Mouse (Mus musculus): Measurements from ENCODE around the gene Dhrs1. TPM values are rescaled to one million over a fixed set of nuclear protein-coding genes. Genes with fewer than 3 reads are reported as not detected.
A peak's percentile ranks its signal among the peaks of the same experiment; 100 is the strongest.

Gene Dhrs1
- polyA plus RNA-seq, 1 experiment, result 63.7 TPM

DNA sequence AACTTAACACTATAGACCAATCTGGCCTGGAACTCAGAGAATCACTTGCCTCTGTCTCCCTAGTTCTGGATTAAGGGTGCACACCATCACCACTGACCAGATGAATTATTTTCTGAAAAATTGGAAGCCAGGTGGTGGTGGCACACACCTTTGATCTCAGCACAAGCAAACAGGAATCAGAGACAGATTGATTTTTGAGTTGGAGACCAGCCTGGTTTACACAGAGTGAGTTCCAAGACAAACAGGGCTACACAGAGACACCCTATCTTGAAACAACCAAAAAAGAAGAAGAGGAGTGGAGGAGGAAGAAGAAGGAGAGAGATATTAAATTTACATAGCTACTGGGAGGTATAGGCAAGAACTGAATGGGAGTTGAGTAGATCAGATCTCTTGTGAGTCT lies 19.2 kb downstream of the Dhrs1 start:
- Histone ChIP-seq H3K79me2 (ENCODE audit: control insufficient read depth, insufficient read depth) (no peaks in the 10 kb centered on the region), H3K27me3 (ENCODE audit: control insufficient read depth, insufficient read depth, insufficient read length) (no peaks in the 10 kb centered on the region), H3ac (ENCODE audit: control insufficient read depth, insufficient read length, low read depth) (no peak overlapping the region), H3K4me3 (ENCODE audit: insufficient read depth, poor library complexity, severe bottlenecking) (no peak overlapping the region), H3K36me3 (ENCODE audit: control insufficient read depth, insufficient read depth) (no peaks in the 10 kb centered on the region), H3K79me3 (ENCODE audit: low read depth) (no peaks in the 10 kb centered on the region)
- TF ChIP-seq CEBPB (IDR thresholded peaks at IDR 0.05; ENCODE audit: low read depth), result no peak
- no peak for TF ChIP-seq USF1 (IDR thresholded peaks at IDR 0.05; ENCODE audit: low read depth)
- no peak for TF ChIP-seq MYOG (IDR thresholded peaks at IDR 0.05; ENCODE audit: control insufficient read depth, extremely low read depth, insufficient read length)
- TF ChIP-seq MAX (IDR thresholded peaks at IDR 0.05), result no peak
- TF ChIP-seq MYOD1 (IDR thresholded peaks at IDR 0.05; ENCODE audit: control insufficient read depth, insufficient read length, low read depth), result no peak
- TF ChIP-seq FOSL1 (IDR thresholded peaks at IDR 0.05; ENCODE audit: insufficient read depth, low read length, poor library complexity, severe bottlenecking), result no peak
- TF ChIP-seq CTCF (IDR thresholded peaks at IDR 0.05; ENCODE audit: control insufficient read depth, insufficient read depth, insufficient read length), result no peak

DNA sequence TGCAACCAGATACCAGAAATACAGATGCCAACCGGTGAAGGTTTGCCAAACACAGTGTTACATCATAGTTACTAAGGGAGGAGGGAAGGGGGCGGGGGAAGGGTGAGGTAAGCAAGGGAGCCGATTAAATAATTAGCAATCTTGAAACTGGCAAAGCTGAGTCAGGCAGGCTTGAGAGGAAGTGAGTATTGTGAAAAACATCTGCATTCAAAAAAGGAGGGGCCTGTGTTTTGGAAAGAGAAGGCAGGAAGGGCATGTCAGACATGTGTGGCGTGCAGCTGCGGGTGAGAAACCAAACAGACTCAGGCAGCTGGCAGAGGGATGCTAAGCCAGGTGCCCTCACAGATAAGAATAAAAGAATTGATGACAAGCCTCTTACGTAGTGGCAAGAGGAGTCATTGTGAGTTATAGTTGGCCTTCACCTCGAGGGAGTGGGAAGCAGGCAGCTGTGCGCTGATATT lies 21.0 kb downstream of the Dhrs1 start:
- TF ChIP-seq CTCF (IDR thresholded peaks at IDR 0.05; ENCODE audit: control insufficient read depth, insufficient read depth, insufficient read length), result no peak
- TF ChIP-seq MYOD1 (IDR thresholded peaks at IDR 0.05; ENCODE audit: control insufficient read depth, insufficient read length, low read depth), result peak; percentile 89
- peak; percentile 77 for TF ChIP-seq CEBPB (IDR thresholded peaks at IDR 0.05; ENCODE audit: low read depth)
- peak; percentile 74 for TF ChIP-seq MAX (IDR thresholded peaks at IDR 0.05)
- TF ChIP-seq MYOG (IDR thresholded peaks at IDR 0.05; ENCODE audit: control insufficient read depth, extremely low read depth, insufficient read length), result no peak
- TF ChIP-seq USF1 (IDR thresholded peaks at IDR 0.05; ENCODE audit: low read depth), result no peak
- Histone ChIP-seq H3K36me3 (ENCODE audit: control insufficient read depth, insufficient read depth) (no peaks in the 10 kb centered on the region), H3K27me3 (ENCODE audit: control insufficient read depth, insufficient read depth, insufficient read length) (no peaks in the 10 kb centered on the region), H3K79me2 (ENCODE audit: control insufficient read depth, insufficient read depth) (no peaks in the 10 kb centered on the region), H3K4me3 (ENCODE audit: insufficient read depth, poor library complexity, severe bottlenecking) (no peak overlapping the region), H3ac (ENCODE audit: control insufficient read depth, insufficient read length, low read depth) (no peak overlapping the region), H3K79me3 (ENCODE audit: low read depth) (no peaks in the 10 kb centered on the region)

DNA sequence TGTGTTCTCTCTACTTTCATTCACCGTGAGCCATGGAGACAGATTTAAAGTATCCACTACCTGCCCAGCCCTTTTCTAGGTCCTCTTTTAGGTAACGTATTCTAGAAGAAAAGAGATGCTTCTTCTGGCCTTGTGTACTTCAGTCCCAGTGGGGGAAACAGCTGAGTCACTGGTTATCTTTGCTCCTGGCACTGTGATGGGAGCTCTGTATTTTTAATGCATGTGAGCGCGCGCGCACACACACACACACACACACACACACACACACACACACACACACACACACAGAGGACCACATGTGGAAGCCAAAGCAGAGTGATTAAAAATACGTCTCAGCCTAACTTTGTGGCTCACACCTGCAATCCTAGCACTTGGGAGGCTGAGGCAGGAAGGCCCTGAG lies 22.1 kb downstream of the Dhrs1 start:
- Histone ChIP-seq H3ac (ENCODE audit: control insufficient read depth, insufficient read length, low read depth) (no peak overlapping the region), H3K4me3 (ENCODE audit: insufficient read depth, poor library complexity, severe bottlenecking) (no peak overlapping the region), H3K27me3 (ENCODE audit: control insufficient read depth, insufficient read depth, insufficient read length) (no peaks in the 10 kb centered on the region), H3K79me3 (ENCODE audit: low read depth) (no peaks in the 10 kb centered on the region), H3K79me2 (ENCODE audit: control insufficient read depth, insufficient read depth) (no peaks in the 10 kb centered on the region), H3K36me3 (ENCODE audit: control insufficient read depth, insufficient read depth) (peaks cover under 1% of the 10 kb centered on the region)
- no peak for TF ChIP-seq USF1 (IDR thresholded peaks at IDR 0.05; ENCODE audit: low read depth)
- TF ChIP-seq MYOD1 (IDR thresholded peaks at IDR 0.05; ENCODE audit: control insufficient read depth, insufficient read length, low read depth), result no peak
- no peak for TF ChIP-seq FOSL1 (IDR thresholded peaks at IDR 0.05; ENCODE audit: insufficient read depth, low read length, poor library complexity, severe bottlenecking)
- no peak for TF ChIP-seq CTCF (IDR thresholded peaks at IDR 0.05; ENCODE audit: control insufficient read depth, insufficient read depth, insufficient read length)
- no peak for TF ChIP-seq CEBPB (IDR thresholded peaks at IDR 0.05; ENCODE audit: low read depth)
- no peak for TF ChIP-seq MAX (IDR thresholded peaks at IDR 0.05)
- no peak for TF ChIP-seq MYOG (IDR thresholded peaks at IDR 0.05; ENCODE audit: control insufficient read depth, extremely low read depth, insufficient read length)

DNA sequence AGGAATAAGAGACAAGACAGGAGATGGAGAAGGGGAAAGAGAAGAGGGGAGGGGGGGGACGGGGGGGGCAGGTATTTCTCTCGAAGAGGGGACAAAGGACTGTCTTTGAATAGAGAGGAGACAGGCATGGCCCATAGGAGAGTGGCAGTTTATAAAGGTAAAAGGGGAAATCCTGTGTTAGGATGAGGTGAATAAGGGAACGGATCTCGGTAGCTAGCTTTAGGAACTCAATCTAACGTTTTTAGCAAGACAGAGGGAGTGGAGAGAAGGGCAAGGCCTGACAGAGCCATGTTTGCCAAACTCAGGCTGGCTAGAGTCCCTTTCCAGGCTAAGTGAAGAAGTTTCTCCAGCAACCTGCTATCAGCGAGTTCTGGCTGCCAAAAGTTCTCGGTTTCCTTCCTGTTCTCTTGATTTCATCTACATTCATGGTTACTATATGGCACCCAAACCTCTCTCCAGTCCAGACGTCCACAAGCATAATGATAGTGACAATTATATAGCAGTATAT lies 23.0 kb downstream of the Dhrs1 start:
- no peak for TF ChIP-seq CTCF (IDR thresholded peaks at IDR 0.05; ENCODE audit: control insufficient read depth, insufficient read depth, insufficient read length)
- TF ChIP-seq USF1 (IDR thresholded peaks at IDR 0.05; ENCODE audit: low read depth), result no peak
- TF ChIP-seq FOSL1 (IDR thresholded peaks at IDR 0.05; ENCODE audit: insufficient read depth, low read length, poor library complexity, severe bottlenecking), result no peak
- no peak for TF ChIP-seq MYOG (IDR thresholded peaks at IDR 0.05; ENCODE audit: control insufficient read depth, extremely low read depth, insufficient read length)
- no peak for TF ChIP-seq MYOD1 (IDR thresholded peaks at IDR 0.05; ENCODE audit: control insufficient read depth, insufficient read length, low read depth)
- no peak for TF ChIP-seq MAX (IDR thresholded peaks at IDR 0.05)
- no peak for TF ChIP-seq CEBPB (IDR thresholded peaks at IDR 0.05; ENCODE audit: low read depth)
- H3K27me3 ChIP-seq (ENCODE audit: control insufficient read depth, insufficient read depth, insufficient read length), result no peaks in the 10 kb centered on the region
- H3ac ChIP-seq (ENCODE audit: control insufficient read depth, insufficient read length, low read depth), result no peak overlapping the region
- no peaks in the 10 kb centered on the region for H3K79me2 ChIP-seq (ENCODE audit: control insufficient read depth, insufficient read depth)
- H3K36me3 ChIP-seq (ENCODE audit: control insufficient read depth, insufficient read depth), result peaks cover 3% of the 10 kb centered on the region
- H3K4me3 ChIP-seq (ENCODE audit: insufficient read depth, poor library complexity, severe bottlenecking), result peak overlapping the region; percentile 43
- H3K79me3 ChIP-seq (ENCODE audit: low read depth), result no peaks in the 10 kb centered on the region

GRCm38 (mm10) chr14:55721700-55722437 lies 23.6 kb downstream of the Dhrs1 start, which contains the start of gene Rabggta:
TSS of gene Rabggta (minus strand) at chr14:55722263.
- Histone ChIP-seq H3K79me3 (ENCODE audit: low read depth) (no peaks in the 10 kb centered on the region), H3K27me3 (ENCODE audit: control insufficient read depth, insufficient read depth, insufficient read length) (no peaks in the 10 kb centered on the region), H3K4me3 (ENCODE audit: insufficient read depth, poor library complexity, severe bottlenecking) (peak within 1 kb of the TSS; percentile 43), H3K36me3 (ENCODE audit: control insufficient read depth, insufficient read depth) (peaks cover 6% of the 10 kb centered on the region), H3ac (ENCODE audit: control insufficient read depth, insufficient read length, low read depth) (peak within 1 kb of the TSS; percentile 91), H3K79me2 (ENCODE audit: control insufficient read depth, insufficient read depth) (no peaks in the 10 kb centered on the region)
- peak; percentile 99 for TF ChIP-seq CTCF (IDR thresholded peaks at IDR 0.05; ENCODE audit: control insufficient read depth, insufficient read depth, insufficient read length)
- no peak for TF ChIP-seq MYOD1 (IDR thresholded peaks at IDR 0.05; ENCODE audit: control insufficient read depth, insufficient read length, low read depth)
- TF ChIP-seq MYOG (IDR thresholded peaks at IDR 0.05; ENCODE audit: control insufficient read depth, extremely low read depth, insufficient read length), result no peak
- TF ChIP-seq MAX (IDR thresholded peaks at IDR 0.05), result peak; percentile 80
